Mouse (Mus musculus): ENCODE measurements around the gene Zfp462. TPM values are rescaled to one million over a fixed set of nuclear protein-coding genes. Genes with fewer than 3 reads are reported as not detected.

Gene Zfp462
- polyA plus RNA-seq, 1 experiment from 2014 or later, result 20.2 TPM

GRCm38 (mm10) chr4:55058901-55059300 lies 114.1 kb downstream of the Zfp462 start:
- no peak overlapping the region for H3K9ac ChIP-seq (ENCODE audit: low read length)
- no peak overlapping the region for H3K27ac ChIP-seq (ENCODE audit: low read depth, low read length)
- DNase-seq (ENCODE audit: low spot score, missing footprints), result no peak
- H3K4me3 ChIP-seq (ENCODE audit: low read depth, low read length), result no peak overlapping the region
- H3K4me2 ChIP-seq, result no peak overlapping the region
- no peaks in the 10 kb centered on the region for H3K27me3 ChIP-seq (ENCODE audit: control insufficient read depth, insufficient read depth, low read length)
- H3K36me3 ChIP-seq (ENCODE audit: control insufficient read depth, insufficient read depth, low read length), result peaks cover 21% of the 10 kb centered on the region
- no peaks in the 10 kb centered on the region for H3K4me1 ChIP-seq (ENCODE audit: control insufficient read depth, insufficient read depth, low read length)
- ATAC-seq (ENCODE audit: low FRiP score), result no peak
- WGBS, result 90% methylated on average over 5 of the region's 5 CpGs
- H3K9me3 ChIP-seq (ENCODE audit: control insufficient read depth, low read length), result no peaks in the 10 kb centered on the region

- ATAC-seq (ENCODE audit: low FRiP score) (no peak), DNase-seq (ENCODE audit: low spot score, missing footprints) (no peak)
- H3K9me3 ChIP-seq (ENCODE audit: control insufficient read depth, low read length), result no peaks in the 10 kb centered on the region
- no peak overlapping the region for H3K9ac ChIP-seq (ENCODE audit: low read length)
- H3K4me1 ChIP-seq (ENCODE audit: control insufficient read depth, insufficient read depth, low read length), result no peaks in the 10 kb centered on the region
- H3K4me2 ChIP-seq, result no peak overlapping the region
- 74% methylated on average over 17 of the region's 17 CpGs for WGBS
- no peak overlapping the region for H3K27ac ChIP-seq (ENCODE audit: low read depth, low read length)
- peaks cover 22% of the 10 kb centered on the region for H3K36me3 ChIP-seq (ENCODE audit: control insufficient read depth, insufficient read depth, low read length)
- no peak overlapping the region for H3K4me3 ChIP-seq (ENCODE audit: low read depth, low read length)
- no peaks in the 10 kb centered on the region for H3K27me3 ChIP-seq (ENCODE audit: control insufficient read depth, insufficient read depth, low read length)
These were observed 121.7 kb downstream of the Zfp462 start for GRCm38 (mm10) chr4:55066341-55067170.

DNA sequence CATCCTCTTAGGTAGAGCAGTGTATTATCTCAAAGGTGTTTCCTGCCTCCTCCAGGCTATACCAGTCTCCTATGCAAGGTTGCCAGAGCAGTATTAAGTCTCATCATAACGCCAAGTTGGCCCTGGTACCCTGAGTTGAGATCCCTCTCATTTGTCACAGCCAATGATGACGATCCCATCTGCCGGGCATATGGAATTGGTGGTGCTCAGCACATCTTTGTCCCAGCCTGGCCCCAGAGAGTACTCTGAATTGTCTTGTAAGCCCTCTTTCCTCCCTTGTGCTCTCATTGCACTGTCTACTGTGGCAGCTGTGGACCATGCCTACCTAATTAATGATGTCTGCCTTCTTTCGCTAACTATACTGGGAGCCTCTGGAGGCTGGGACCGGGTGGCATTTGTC lies 126.7 kb downstream of the Zfp462 start:
- 74% methylated on average over 5 of the region's 5 CpGs for WGBS
- ATAC-seq (ENCODE audit: low FRiP score) (peak; percentile 54), DNase-seq (ENCODE audit: low spot score, missing footprints) (no peak)
- Histone ChIP-seq H3K4me1 (ENCODE audit: control insufficient read depth, insufficient read depth, low read length) (peaks cover under 1% of the 10 kb centered on the region; the same call in 1 of the 2 replicates), H3K4me3 (ENCODE audit: low read depth, low read length) (no peak overlapping the region), H3K4me2 (no peak overlapping the region), H3K9me3 (ENCODE audit: control insufficient read depth, low read length) (no peaks in the 10 kb centered on the region), H3K36me3 (ENCODE audit: control insufficient read depth, insufficient read depth, low read length) (peaks cover 35% of the 10 kb centered on the region), H3K9ac (ENCODE audit: low read length) (no peak overlapping the region), H3K27me3 (ENCODE audit: control insufficient read depth, insufficient read depth, low read length) (no peaks in the 10 kb centered on the region), H3K27ac (ENCODE audit: low read depth, low read length) (no peak overlapping the region)

GRCm38 (mm10) chr4:55077133-55077889 lies 132.5 kb downstream of the Zfp462 start:
- H3K9ac ChIP-seq (ENCODE audit: low read length), result no peak overlapping the region
- no peak overlapping the region for H3K4me3 ChIP-seq (ENCODE audit: low read depth, low read length)
- H3K4me2 ChIP-seq, result no peak overlapping the region
- peak; percentile 91 for DNase-seq (ENCODE audit: low spot score, missing footprints)
- H3K9me3 ChIP-seq (ENCODE audit: control insufficient read depth, low read length), result no peaks in the 10 kb centered on the region
- 27% methylated on average over 11 of the region's 11 CpGs for WGBS
- peaks cover 14% of the 10 kb centered on the region for H3K4me1 ChIP-seq (ENCODE audit: control insufficient read depth, insufficient read depth, low read length)
- peaks cover 36% of the 10 kb centered on the region for H3K36me3 ChIP-seq (ENCODE audit: control insufficient read depth, insufficient read depth, low read length)
- peak; percentile 81 for ATAC-seq (ENCODE audit: low FRiP score)
- peak overlapping the region; percentile 72 for H3K27ac ChIP-seq (ENCODE audit: low read depth, low read length)
- no peaks in the 10 kb centered on the region for H3K27me3 ChIP-seq (ENCODE audit: control insufficient read depth, insufficient read depth, low read length)

GRCm38 (mm10) chr4:55077902-55078716 lies 133.3 kb downstream of the Zfp462 start:
- no peaks in the 10 kb centered on the region for H3K27me3 ChIP-seq (ENCODE audit: control insufficient read depth, insufficient read depth, low read length)
- H3K4me2 ChIP-seq, result no peak overlapping the region
- WGBS, result 61% methylated on average over 16 of the region's 16 CpGs
- H3K9me3 ChIP-seq (ENCODE audit: control insufficient read depth, low read length), result no peaks in the 10 kb centered on the region
- peaks cover 14% of the 10 kb centered on the region for H3K4me1 ChIP-seq (ENCODE audit: control insufficient read depth, insufficient read depth, low read length)
- H3K9ac ChIP-seq (ENCODE audit: low read length), result no peak overlapping the region
- peak; percentile 60 for ATAC-seq (ENCODE audit: low FRiP score)
- no peak for DNase-seq (ENCODE audit: low spot score, missing footprints)
- no peak overlapping the region for H3K4me3 ChIP-seq (ENCODE audit: low read depth, low read length)
- H3K27ac ChIP-seq (ENCODE audit: low read depth, low read length), result peak overlapping the region; percentile 72
- peaks cover 35% of the 10 kb centered on the region for H3K36me3 ChIP-seq (ENCODE audit: control insufficient read depth, insufficient read depth, low read length)

- no peak for ATAC-seq (ENCODE audit: low FRiP score)
- Histone ChIP-seq H3K9ac (ENCODE audit: low read length) (no peak overlapping the region), H3K4me1 (ENCODE audit: control insufficient read depth, insufficient read depth, low read length) (peaks cover 14% of the 10 kb centered on the region), H3K4me2 (no peak overlapping the region), H3K4me3 (ENCODE audit: low read depth, low read length) (no peak overlapping the region), H3K27ac (ENCODE audit: low read depth, low read length) (no peak overlapping the region), H3K27me3 (ENCODE audit: control insufficient read depth, insufficient read depth, low read length) (no peaks in the 10 kb centered on the region), H3K9me3 (ENCODE audit: control insufficient read depth, low read length) (no peaks in the 10 kb centered on the region), H3K36me3 (ENCODE audit: control insufficient read depth, insufficient read depth, low read length) (peaks cover 31% of the 10 kb centered on the region)
- DNase-seq (ENCODE audit: low spot score, missing footprints), result no peak
- 89% methylated on average over 9 of the region's 9 CpGs for WGBS
These were observed 134.2 kb downstream of the Zfp462 start for GRCm38 (mm10) chr4:55079056-55079455.

DNA sequence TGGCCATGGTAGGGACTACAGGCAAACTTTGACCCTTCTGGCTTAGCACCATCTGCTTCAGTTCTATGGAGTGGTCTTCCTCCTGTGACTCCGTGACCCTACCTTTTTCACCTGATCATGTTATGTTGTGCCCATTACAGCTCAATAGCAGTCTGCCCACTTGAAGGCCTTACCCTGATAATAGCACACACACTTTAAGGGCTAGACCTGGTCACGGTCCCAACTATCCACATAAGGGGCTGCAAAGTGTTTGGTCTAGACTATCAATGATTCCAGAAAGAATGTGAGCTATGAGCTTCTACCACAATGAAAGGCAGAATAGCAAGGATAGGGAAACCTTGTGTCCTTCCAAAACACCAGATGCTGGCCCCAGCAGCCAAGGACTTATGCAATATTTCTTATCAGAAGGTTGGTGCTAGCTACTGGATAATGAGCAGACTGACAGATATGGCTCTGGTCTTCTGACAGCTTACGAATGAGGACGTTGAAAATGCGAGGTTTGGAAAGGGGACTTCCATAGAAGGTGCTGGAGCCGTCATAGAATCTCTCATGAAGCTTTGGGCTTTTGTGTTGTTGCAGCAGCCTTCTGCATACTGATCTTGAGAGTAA lies 139.3 kb downstream of the Zfp462 start:
- no peak overlapping the region for H3K9ac ChIP-seq (ENCODE audit: low read length)
- ATAC-seq (ENCODE audit: low FRiP score), result no peak
- peaks cover 23% of the 10 kb centered on the region for H3K36me3 ChIP-seq (ENCODE audit: control insufficient read depth, insufficient read depth, low read length)

GRCm38 (mm10) chr4:55088153-55088552 lies 143.3 kb downstream of the Zfp462 start:
- DNase-seq (ENCODE audit: low spot score, missing footprints) (no peak), ATAC-seq (ENCODE audit: low FRiP score) (no peak)
- Histone ChIP-seq H3K27ac (ENCODE audit: low read depth, low read length) (no peak overlapping the region), H3K9ac (ENCODE audit: low read length) (no peak overlapping the region), H3K4me3 (ENCODE audit: low read depth, low read length) (no peak overlapping the region), H3K4me2 (no peak overlapping the region), H3K27me3 (ENCODE audit: control insufficient read depth, insufficient read depth, low read length) (no peaks in the 10 kb centered on the region), H3K36me3 (ENCODE audit: control insufficient read depth, insufficient read depth, low read length) (peaks cover 6% of the 10 kb centered on the region; the same call in 1 of the 2 replicates), H3K9me3 (ENCODE audit: control insufficient read depth, low read length) (no peaks in the 10 kb centered on the region), H3K4me1 (ENCODE audit: control insufficient read depth, insufficient read depth, low read length) (no peaks in the 10 kb centered on the region)
- WGBS, result 87% methylated on average over 3 of the region's 3 CpGs

More for the DNA sequence above, 139.3 kb downstream of the Zfp462 start:
- DNase-seq (ENCODE audit: low spot score, missing footprints), result no peak
- no peaks in the 10 kb centered on the region for H3K9me3 ChIP-seq (ENCODE audit: control insufficient read depth, low read length)
- no peaks in the 10 kb centered on the region for H3K4me1 ChIP-seq (ENCODE audit: control insufficient read depth, insufficient read depth, low read length)
- H3K4me2 ChIP-seq, result no peak overlapping the region
- H3K4me3 ChIP-seq (ENCODE audit: low read depth, low read length), result no peak overlapping the region
- H3K27me3 ChIP-seq (ENCODE audit: control insufficient read depth, insufficient read depth, low read length), result no peaks in the 10 kb centered on the region
- 89% methylated on average over 6 of the region's 6 CpGs for WGBS
- no peak overlapping the region for H3K27ac ChIP-seq (ENCODE audit: low read depth, low read length)
